Mouse (Mus musculus): ENCODE measurements around the gene Zfr2. TPM values are rescaled to one million over a fixed set of nuclear protein-coding genes. Genes with fewer than 3 reads are reported as not detected.

The Zfr2 gene
- total and polyA plus RNA-seq, 3 experiments = 0.81 to 1.4 TPM; not detected in 1

DNA sequence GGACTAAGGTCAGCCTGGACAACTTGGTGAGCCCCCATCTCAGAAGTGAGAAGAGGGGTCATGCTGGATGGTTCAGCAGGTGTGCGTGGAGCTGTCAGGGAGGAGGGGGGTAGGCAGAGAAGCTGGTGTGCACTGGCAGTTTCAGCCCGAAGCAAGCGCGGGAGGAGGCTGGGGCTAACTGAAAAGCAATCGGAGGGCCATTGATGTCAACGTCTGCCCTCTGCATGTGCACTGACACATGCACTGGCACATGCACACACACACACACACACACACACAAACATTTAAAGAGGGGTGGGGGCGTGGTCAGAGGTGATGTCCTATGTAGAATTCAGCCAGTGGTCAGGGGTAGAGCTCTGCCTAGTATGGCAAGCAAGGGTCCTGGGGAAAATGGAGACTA, 1.5 kb upstream of the Zfr2 start:
- Histone ChIP-seq H3K4me1 (ENCODE audit: control insufficient read depth in 1 of 2, insufficient read depth in 2 of 2, low read length in 2 of 2) (peaks cover 0 to 12% of the 10 kb centered on the region in 2 experiments; a peak in 2 of 4 replicates), H3K79me2 (ENCODE audit: control insufficient read depth, insufficient read depth, low read length, poor library complexity) (no peaks in the 10 kb centered on the region), H3K27me3 (ENCODE audit: control insufficient read depth in 1 of 2, insufficient read depth in 2 of 2, low read length in 2 of 2) (peaks cover 6 to 13% of the 10 kb centered on the region in 2 experiments), H3K27ac (ENCODE audit: control insufficient read depth, low read depth, low read length) (no peak overlapping the region), H3K9ac (ENCODE audit: control insufficient read depth, low read depth, low read length, poor library complexity, severe bottlenecking) (no peak overlapping the region), H3K36me3 (ENCODE audit: control insufficient read depth in 1 of 2, insufficient read depth in 2 of 2, low read length in 2 of 2) (peaks cover 0 to 7% of the 10 kb centered on the region in 2 experiments; a peak in 2 of 4 replicates), H3K9me3 (replicated peaks; ENCODE audit: insufficient read depth, low read length) (no peaks in the 10 kb centered on the region), H3K4me3 (ENCODE audit: control insufficient read depth in 1 of 2, insufficient read depth in 1 of 2, low read depth in 2 of 2, low read length in 2 of 2) (no peak overlapping the region)
- no peak for DNase-seq (ENCODE audit: low read depth, low spot score)
- no peak for TF ChIP-seq JUND (IDR thresholded peaks at IDR 0.05; ENCODE audit: low read depth, low read length)
- no peak for TF ChIP-seq ZC3H11A (IDR thresholded peaks at IDR 0.05; ENCODE audit: low read depth, low read length)
- TF ChIP-seq KAT2A (conservative IDR thresholded peaks at IDR 0.05; ENCODE audit: low read depth, low read length) = no peak
- TF ChIP-seq MEF2A (IDR thresholded peaks at IDR 0.05; ENCODE audit: extremely low read depth, insufficient replicate concordance, low read depth, low read length, poor library complexity, severe bottlenecking) = no peak
- TF ChIP-seq MXI1 (IDR thresholded peaks at IDR 0.05; ENCODE audit: low read depth, low read length) = no peak
- TF ChIP-seq NELFE (IDR thresholded peaks at IDR 0.05; ENCODE audit: low read depth, low read length) = no peak
- TF ChIP-seq TAL1 (IDR thresholded peaks at IDR 0.05; ENCODE audit: low read length) = no peak
- TF ChIP-seq CHD1 (IDR thresholded peaks at IDR 0.05; ENCODE audit: low read depth, low read length) = no peak
- no peak for TF ChIP-seq MAX (IDR thresholded peaks at IDR 0.05; ENCODE audit: low read length)
- TF ChIP-seq TCF12 (IDR thresholded peaks at IDR 0.05; ENCODE audit: low read depth, low read length) = no peak
- no peak for TF ChIP-seq EP300 (IDR thresholded peaks at IDR 0.05; ENCODE audit: low read depth in 1 of 2, low read length in 2 of 2)
- no peak for TF ChIP-seq POLR2A (IDR thresholded peaks at IDR 0.05; ENCODE audit: control insufficient read depth in 1 of 2, insufficient read depth in 1 of 2, low read depth in 1 of 2, low read length in 2 of 2, poor library complexity in 1 of 2)
- TF ChIP-seq HCFC1 (IDR thresholded peaks at IDR 0.05; ENCODE audit: low read depth, low read length) = no peak
- TF ChIP-seq ZNF384 (IDR thresholded peaks at IDR 0.05; ENCODE audit: low read depth, low read length) = no peak
- no peak for TF ChIP-seq ZMIZ1 (IDR thresholded peaks at IDR 0.05; ENCODE audit: low read depth, low read length)
- TF ChIP-seq MYC (IDR thresholded peaks at IDR 0.05; ENCODE audit: low read depth, low read length) = no peak
- no peak for TF ChIP-seq UBTF (IDR thresholded peaks at IDR 0.05; ENCODE audit: borderline replicate concordance, insufficient read depth, low read depth, low read length)
- TF ChIP-seq GATA1 (IDR thresholded peaks at IDR 0.05; ENCODE audit: low read depth, low read length) = no peak
- TF ChIP-seq NRF1 (IDR thresholded peaks at IDR 0.05; ENCODE audit: insufficient read depth, low read depth, low read length, poor library complexity, severe bottlenecking) = no peak

GRCm38 (mm10) chr10:81233226-81233585, 251 bp downstream of the Zfr2 start:
- 0 out of 2 replicates have a peak overlapping the region, but pooled peaks have one; percentile 2 for H3K27ac ChIP-seq (ENCODE audit: control insufficient read depth, low read depth, low read length)
- TF ChIP-seq MXI1 (IDR thresholded peaks at IDR 0.05; ENCODE audit: low read depth, low read length) (no peak), MYB (IDR thresholded peaks at IDR 0.05; ENCODE audit: low read depth, low read length) (no peak), MYC (IDR thresholded peaks at IDR 0.05; ENCODE audit: low read depth, low read length) (no peak), MAFK (IDR thresholded peaks at IDR 0.05; ENCODE audit: borderline replicate concordance, low read depth, low read length) (no peak)
- H3K27me3 ChIP-seq (ENCODE audit: control insufficient read depth in 1 of 2, insufficient read depth in 2 of 2, low read length in 2 of 2) = peaks cover 6 to 7% of the 10 kb centered on the region in 2 experiments

More at GRCm38 (mm10) chr10:81233226-81233585, 251 bp downstream of the Zfr2 start:
- Histone ChIP-seq H3K9ac (ENCODE audit: control insufficient read depth, low read depth, low read length, poor library complexity, severe bottlenecking) (peak overlapping the region; percentile 66), H3K4me3 (ENCODE audit: control insufficient read depth in 1 of 2, insufficient read depth in 1 of 2, low read depth in 2 of 2, low read length in 2 of 2) (peak overlapping the region; percentile 58 to 79), H3K79me2 (ENCODE audit: control insufficient read depth, insufficient read depth, low read length, poor library complexity) (no peaks in the 10 kb centered on the region), H3K4me1 (ENCODE audit: control insufficient read depth in 1 of 2, insufficient read depth in 2 of 2, low read length in 2 of 2) (peaks cover 0 to 12% of the 10 kb centered on the region in 2 experiments; a peak in 2 of 4 replicates), H3K36me3 (ENCODE audit: control insufficient read depth in 1 of 2, insufficient read depth in 2 of 2, low read length in 2 of 2) (peaks cover 0 to 7% of the 10 kb centered on the region in 2 experiments; a peak in 2 of 4 replicates), H3K9me3 (replicated peaks; ENCODE audit: insufficient read depth, low read length) (no peaks in the 10 kb centered on the region)
- no peak for DNase-seq (ENCODE audit: low read depth, low spot score)

Measured in MEL (cell line).